Mouse (Mus musculus): ENCODE data around the gene Kdm6b. TPM values are rescaled to one million over a fixed set of nuclear protein-coding genes. Genes with fewer than 3 reads are reported as not detected.

Gene Kdm6b
- polyA plus RNA-seq, 1 experiment from 2014 or later = 7.4 TPM

DNA sequence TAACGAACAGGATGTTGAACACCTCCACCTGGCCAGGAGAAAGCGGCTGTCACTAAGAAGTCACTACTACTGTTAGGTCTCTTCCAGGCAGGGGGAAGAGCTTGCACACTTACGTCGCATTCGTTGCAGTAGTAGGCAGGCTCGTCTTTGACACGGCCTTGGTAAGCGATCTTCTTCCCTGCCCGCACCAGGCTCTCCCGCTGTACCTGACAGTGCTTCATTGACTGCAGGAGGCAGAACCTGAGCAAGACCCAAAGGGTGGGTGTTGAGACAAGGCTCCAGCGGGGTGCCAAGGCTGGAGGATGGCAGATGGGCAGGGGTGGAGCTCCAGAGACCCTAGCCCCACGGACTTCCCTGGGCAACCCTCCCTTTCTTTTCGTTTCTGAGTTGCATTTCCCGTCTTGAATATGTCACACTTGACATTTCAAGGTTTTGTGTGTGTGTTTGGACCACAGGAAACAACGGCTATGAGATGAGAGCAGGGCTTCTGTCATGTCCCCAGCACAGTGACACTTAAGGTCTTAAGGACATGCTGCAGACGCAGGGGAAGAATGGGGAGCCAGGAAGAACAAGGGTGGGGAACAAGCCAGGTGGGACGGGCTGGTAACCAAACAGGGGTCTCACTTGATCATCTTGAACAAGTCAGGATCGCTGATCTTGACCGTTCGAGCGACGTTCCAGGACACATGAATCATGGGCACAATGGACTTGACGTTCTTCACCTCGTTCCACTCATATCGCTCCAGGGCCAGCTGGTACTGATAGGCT is 13.2 kb downstream of the Kdm6b start:
- H3K4me3 ChIP-seq (ENCODE audit: low read depth, low read length) = no peak overlapping the region
- H3K4me1 ChIP-seq (ENCODE audit: insufficient read depth) = peaks cover 7% of the 10 kb centered on the region
- DNase-seq = no peak
- H3K9ac ChIP-seq (replicated peaks) = no peak overlapping the region
- H3K27ac ChIP-seq (ENCODE audit: low read depth) = no peak overlapping the region
- H3K27me3 ChIP-seq (ENCODE audit: insufficient read depth, low read length) = no peaks in the 10 kb centered on the region
- H3K36me3 ChIP-seq (replicated peaks; ENCODE audit: insufficient read depth, low read length) = peaks cover 44% of the 10 kb centered on the region
- 88% methylated on average over 25 of the region's 25 CpGs for WGBS (ENCODE audit: insufficient replicate concordance)
- H3K4me2 ChIP-seq (ENCODE audit: low read depth, low read length) = no peak overlapping the region
- no peak for TF ChIP-seq CTCF (IDR thresholded peaks at IDR 0.05; ENCODE audit: low read depth)
- TF ChIP-seq EP300 (IDR thresholded peaks at IDR 0.05; ENCODE audit: low read depth) = no peak
- no peaks in the 10 kb centered on the region for H3K9me3 ChIP-seq (ENCODE audit: low read length)
- ATAC-seq = no peak

DNA sequence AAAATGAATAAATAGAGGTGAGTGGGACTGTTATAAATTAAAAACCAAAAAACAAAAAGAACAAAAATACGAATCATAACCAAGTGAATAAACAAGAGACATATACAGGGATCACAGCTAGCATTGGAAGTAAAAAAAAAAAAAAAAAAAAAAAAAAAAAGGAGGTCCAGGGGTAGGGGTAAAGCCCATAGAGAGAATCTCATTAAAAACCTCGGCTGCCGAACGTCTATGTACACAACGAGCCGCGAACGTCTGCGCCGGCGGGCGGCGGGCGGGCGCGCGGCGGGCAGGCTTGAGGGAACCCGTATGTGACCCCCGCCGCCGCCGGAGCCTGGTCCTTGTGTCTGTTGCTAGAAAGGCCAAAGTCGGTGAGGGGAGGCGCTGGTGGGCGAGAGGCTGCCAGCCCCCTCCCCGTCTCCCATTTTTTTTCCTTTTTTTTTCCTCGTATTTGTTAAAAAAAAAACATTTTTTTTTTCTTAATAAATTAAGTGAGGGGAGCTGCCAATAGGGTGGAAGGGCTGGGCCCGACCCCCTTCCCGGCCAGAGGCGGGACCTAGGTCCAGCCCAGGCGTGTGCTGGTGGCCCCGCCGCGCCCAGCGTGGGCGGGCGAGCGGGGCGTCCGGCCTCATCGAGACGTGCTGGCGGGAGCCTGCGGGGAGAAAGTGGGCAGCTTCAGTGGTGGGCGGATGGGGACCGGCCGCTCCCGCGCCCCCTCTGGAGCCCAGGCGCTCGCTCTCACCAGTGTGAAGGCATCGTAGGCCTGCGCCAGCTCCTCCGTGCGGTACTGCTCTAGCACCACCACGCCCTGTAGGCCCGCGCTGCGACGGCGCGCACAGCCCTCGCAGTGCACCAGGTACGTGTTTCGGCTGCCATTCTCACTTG is 14.0 kb downstream of the Kdm6b start:
- H3K27me3 ChIP-seq (ENCODE audit: insufficient read depth, low read length) = no peaks in the 10 kb centered on the region
- TF ChIP-seq EP300 (IDR thresholded peaks at IDR 0.05; ENCODE audit: low read depth) = no peak
- no peak for TF ChIP-seq CTCF (IDR thresholded peaks at IDR 0.05; ENCODE audit: low read depth)
- H3K4me2 ChIP-seq (ENCODE audit: low read depth, low read length) = no peak overlapping the region
- H3K27ac ChIP-seq (ENCODE audit: low read depth) = no peak overlapping the region
- peaks cover 38% of the 10 kb centered on the region for H3K36me3 ChIP-seq (replicated peaks; ENCODE audit: insufficient read depth, low read length)
- H3K4me3 ChIP-seq (ENCODE audit: low read depth, low read length) = no peak overlapping the region
- WGBS (ENCODE audit: insufficient replicate concordance) = 79% methylated on average over 66 of the region's 66 CpGs
- DNase-seq = no peak
- no peak for ATAC-seq
- H3K4me1 ChIP-seq (ENCODE audit: insufficient read depth) = peaks cover 8% of the 10 kb centered on the region
- H3K9me3 ChIP-seq (ENCODE audit: low read length) = no peaks in the 10 kb centered on the region
- no peak overlapping the region for H3K9ac ChIP-seq (replicated peaks)

DNA sequence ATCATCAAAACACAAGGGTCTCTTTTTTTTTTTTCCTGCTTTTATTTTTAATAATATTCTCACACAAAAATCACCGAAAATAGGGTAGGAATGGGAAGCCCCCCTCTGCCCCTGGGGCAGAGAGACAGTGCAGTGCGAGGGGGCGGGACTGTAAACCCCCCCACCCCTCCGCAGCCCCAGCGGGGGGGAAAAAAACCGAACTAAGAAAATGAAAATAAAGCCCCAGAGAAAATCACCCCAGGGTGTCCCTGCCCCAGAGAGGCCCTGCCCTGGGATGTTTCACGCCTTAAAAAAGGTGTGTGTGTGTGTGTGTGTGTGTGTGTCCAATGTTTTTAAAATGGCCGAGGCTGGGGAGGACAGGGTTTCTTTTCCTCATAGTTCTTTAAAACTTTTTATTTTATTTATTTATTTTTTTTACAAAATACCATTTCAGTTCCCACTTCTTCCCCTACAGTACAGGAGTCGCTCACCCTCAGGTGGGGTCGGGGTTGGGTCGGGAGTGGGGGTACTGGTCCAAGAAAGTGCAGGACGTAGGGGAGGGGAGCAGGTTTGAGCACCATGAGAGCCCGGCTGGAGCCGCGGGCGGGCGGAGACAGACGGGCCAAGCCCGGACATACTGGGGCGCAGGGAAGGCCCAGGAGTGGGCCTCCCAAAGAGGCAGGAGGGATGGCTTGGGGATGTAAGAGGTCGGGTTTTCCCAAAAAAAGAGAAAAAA is 14.8 kb downstream of the Kdm6b start:
- TF ChIP-seq CTCF (IDR thresholded peaks at IDR 0.05; ENCODE audit: low read depth) (no peak), EP300 (IDR thresholded peaks at IDR 0.05; ENCODE audit: low read depth) (no peak)
- no peaks in the 10 kb centered on the region for H3K9me3 ChIP-seq (ENCODE audit: low read length)

GRCm38 (mm10) chr11:69398059-69398458 is 15.4 kb downstream of the Kdm6b start, which contains the start of gene Tmem88:
Tmem88 (minus strand) TSS chr11:69398234.
- Histone ChIP-seq H3K4me2 (ENCODE audit: low read depth, low read length) (peak within 1 kb of the TSS; percentile 48), H3K9ac (replicated peaks) (peak within 1 kb of the TSS; percentile 48), H3K4me1 (ENCODE audit: insufficient read depth) (peaks cover 11% of the 10 kb centered on the region), H3K27me3 (ENCODE audit: insufficient read depth, low read length) (no peaks in the 10 kb centered on the region), H3K27ac (ENCODE audit: low read depth) (peak within 1 kb of the TSS; percentile 93), H3K36me3 (replicated peaks; ENCODE audit: insufficient read depth, low read length) (peaks cover 25% of the 10 kb centered on the region), H3K4me3 (ENCODE audit: low read depth, low read length) (peak within 1 kb of the TSS; percentile 33), H3K9me3 (ENCODE audit: low read length) (no peaks in the 10 kb centered on the region)
- DNase-seq = no peak
- no peak for ATAC-seq
- TF ChIP-seq EP300 (IDR thresholded peaks at IDR 0.05; ENCODE audit: low read depth) (no peak), CTCF (IDR thresholded peaks at IDR 0.05; ENCODE audit: low read depth) (no peak)
- 55% methylated on average over 16 of the region's 16 CpGs for WGBS (ENCODE audit: insufficient replicate concordance)

More for the DNA sequence above, 14.8 kb downstream of the Kdm6b start:
- Histone ChIP-seq H3K4me3 (ENCODE audit: low read depth, low read length) (no peak overlapping the region), H3K36me3 (replicated peaks; ENCODE audit: insufficient read depth, low read length) (peaks cover 30% of the 10 kb centered on the region), H3K9ac (replicated peaks) (no peak overlapping the region), H3K4me1 (ENCODE audit: insufficient read depth) (peaks cover 11% of the 10 kb centered on the region), H3K27ac (ENCODE audit: low read depth) (no peak overlapping the region), H3K4me2 (ENCODE audit: low read depth, low read length) (peak overlapping the region; percentile 48), H3K27me3 (ENCODE audit: insufficient read depth, low read length) (no peaks in the 10 kb centered on the region)
- DNase-seq = no peak
- 67% methylated on average over 21 of the region's 21 CpGs for WGBS (ENCODE audit: insufficient replicate concordance)
- no peak for ATAC-seq

DNA sequence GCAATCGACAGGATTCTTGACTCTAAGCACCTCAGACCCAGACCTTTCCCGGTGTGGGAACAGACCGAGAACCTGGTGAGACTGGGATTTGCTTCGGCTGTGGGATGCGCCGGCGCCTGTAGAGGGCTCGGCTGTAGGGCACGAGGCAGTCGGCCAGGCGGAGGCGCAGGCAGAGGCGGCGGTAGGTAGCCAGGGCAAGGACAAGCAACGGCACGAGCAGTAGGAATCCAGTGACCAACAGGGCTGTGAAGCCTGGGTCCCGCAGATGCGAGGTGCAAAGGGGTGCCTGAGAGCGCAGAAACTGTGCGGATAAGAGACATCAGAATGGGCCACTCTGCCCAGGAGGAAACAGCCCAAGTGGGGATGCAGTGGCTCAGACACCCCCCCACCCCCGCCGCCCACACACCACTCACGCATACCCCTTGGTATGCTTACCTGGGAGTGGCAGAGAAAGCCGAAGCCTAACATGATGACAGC is 15.9 kb downstream of the Kdm6b start:
- no peak for ATAC-seq
- Histone ChIP-seq H3K4me3 (ENCODE audit: low read depth, low read length) (peak overlapping the region; percentile 33), H3K4me1 (ENCODE audit: insufficient read depth) (peaks cover 11% of the 10 kb centered on the region), H3K9me3 (ENCODE audit: low read length) (no peaks in the 10 kb centered on the region), H3K9ac (replicated peaks) (peak overlapping the region; percentile 48), H3K36me3 (replicated peaks; ENCODE audit: insufficient read depth, low read length) (peaks cover 25% of the 10 kb centered on the region), H3K27me3 (ENCODE audit: insufficient read depth, low read length) (no peaks in the 10 kb centered on the region), H3K27ac (ENCODE audit: low read depth) (peak overlapping the region; percentile 93), H3K4me2 (ENCODE audit: low read depth, low read length) (peak overlapping the region; percentile 48)
- DNase-seq = no peak
- TF ChIP-seq EP300 (IDR thresholded peaks at IDR 0.05; ENCODE audit: low read depth) = no peak
- TF ChIP-seq CTCF (IDR thresholded peaks at IDR 0.05; ENCODE audit: low read depth) = no peak
- 62% methylated on average over 24 of the region's 24 CpGs for WGBS (ENCODE audit: insufficient replicate concordance)

Measured in liver, postnatal 0 days (tissue).